Mouse (Mus musculus) hindbrain, embryonic 15.5 days (tissue): ENCODE measurements at regions not wholly inside any gene's neighbourhood (a gene's known extent, or its start where the extent isn't known, plus 50 kb on each side); places are given as distances from the start of the nearest gene placed in this dataset.
A peak's percentile ranks its signal among the peaks of the same experiment; 100 is the strongest.

Experiments used
- ATAC-seq: fragments of 200-750 bp; cut with Nextera tagmentation; 2 replicates; pipeline ENCODE4 v1.8.0; 2017; ENCODE audit warnings: low read depth, moderate number of reproducible peaks, moderate TSS enrichment; ENCODE audit not compliant: low FRiP score
- H3K27ac ChIP-seq: fragments of 300-500 bp; sonication (generic); replicated peaks from 2 replicates; pipeline ENCODE4 v1.5.1; 2015; ENCODE audit warnings: mild to moderate bottlenecking, inconsistent platforms
- H3K27me3 ChIP-seq: fragments of 300-500 bp; sonication (generic); 2 replicates; pipeline ENCODE4 v1.6.1; 2015; ENCODE audit warnings: control low read depth, inconsistent platforms
- H3K36me3 ChIP-seq: fragments of 300-500 bp; sonication (generic); 2 replicates; pipeline ENCODE4 v1.6.1; 2015; ENCODE audit warnings: control low read depth, inconsistent platforms
- H3K4me1 ChIP-seq: fragments of 300-500 bp; sonication (generic); replicated peaks from 2 replicates; pipeline ENCODE4 v1.6.1; 2015; ENCODE audit warnings: control low read depth, inconsistent platforms
- H3K4me2 ChIP-seq: fragments of 300-500 bp; sonication (generic); 2 replicates; pipeline ENCODE4 v1.6.1; 2015; ENCODE audit warnings: moderate library complexity, mild to moderate bottlenecking, inconsistent platforms
- H3K4me3 ChIP-seq: fragments of 300-500 bp; sonication (generic); 2 replicates; pipeline ENCODE4 v1.5.1; 2015; ENCODE audit warnings: mild to moderate bottlenecking, inconsistent platforms
- H3K9ac ChIP-seq: fragments of 300-500 bp; sonication (generic); 2 replicates; pipeline ENCODE4 v1.6.1; 2015; ENCODE audit warnings: inconsistent platforms
- H3K9me3 ChIP-seq: fragments of 300-500 bp; sonication (generic); 2 replicates; pipeline ENCODE4 v1.6.1; 2016; ENCODE audit warnings: control low read depth, inconsistent platforms
- WGBS: fragments of 180-500 bp; shearing (Covaris S2); methylation state at CpG from one replicate; pipeline ENCODE4 v1.1.7; 2015; 5-methylcytosine and 5-hydroxymethylcytosine counted together

DNA sequence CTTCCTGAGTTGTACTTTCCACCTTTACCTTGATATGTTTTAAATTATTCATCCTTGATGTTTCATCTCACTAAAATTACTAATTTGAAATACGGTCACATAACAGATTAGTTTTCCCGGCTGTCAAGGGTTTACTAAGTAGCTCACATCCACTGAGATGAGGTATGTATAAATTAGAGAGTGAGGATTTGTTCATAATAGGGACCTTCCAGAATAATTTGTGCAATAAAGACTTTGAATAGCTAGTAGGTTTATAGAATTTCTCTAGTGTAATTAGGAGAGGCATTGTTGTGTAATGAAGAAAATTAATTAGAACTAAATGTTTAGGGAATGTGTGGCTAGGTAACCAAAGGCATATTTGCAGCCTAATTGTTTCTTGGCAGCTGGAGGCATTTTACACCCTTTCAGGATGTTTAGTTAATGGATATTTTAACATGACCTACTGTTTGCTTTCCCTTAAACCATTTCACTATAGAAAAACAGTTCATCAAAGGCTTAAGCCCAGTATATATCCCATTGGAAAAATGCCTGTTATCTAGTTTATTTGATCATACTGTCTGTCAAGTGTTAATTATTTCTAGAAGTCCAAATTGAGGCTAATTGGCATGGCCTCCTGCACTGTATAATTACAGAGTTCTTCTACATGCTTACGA, 70.8 kb downstream of the Mat2b start:
- H3K36me3 ChIP-seq, result no peaks in the 10 kb centered on the region
- H3K9me3 ChIP-seq, result no peaks in the 10 kb centered on the region
- H3K27ac ChIP-seq, result no peak overlapping the region
- H3K27me3 ChIP-seq, result no peaks in the 10 kb centered on the region
- H3K9ac ChIP-seq, result no peak overlapping the region
- 68% methylated on average over 3 of the region's 3 CpGs for WGBS
- peaks cover 4% of the 10 kb centered on the region; the same call in 1 of the 2 replicates for H3K4me1 ChIP-seq
- H3K4me3 ChIP-seq, result no peak overlapping the region
- ATAC-seq, result no peak
- no peak overlapping the region for H3K4me2 ChIP-seq

GRCm38 (mm10) chr11:40620036-40620435, 75.0 kb downstream of the Mat2b start:
- Histone ChIP-seq H3K4me2 (no peak overlapping the region), H3K36me3 (no peaks in the 10 kb centered on the region), H3K4me3 (no peak overlapping the region), H3K27me3 (no peaks in the 10 kb centered on the region), H3K9me3 (no peaks in the 10 kb centered on the region), H3K4me1 (peaks cover 4% of the 10 kb centered on the region; the same call in 1 of the 2 replicates), H3K9ac (no peak overlapping the region), H3K27ac (no peak overlapping the region)
- WGBS, result 63% methylated on average over 7 of the region's 7 CpGs
- no peak for ATAC-seq

GRCm38 (mm10) chr11:40603008-40603407, 92.0 kb downstream of the Mat2b start:
- no peak overlapping the region for H3K4me2 ChIP-seq
- WGBS, result 99% methylated on average over 9 of the region's 9 CpGs
- no peak; the same call in 1 of the 2 replicates for ATAC-seq

GRCm38 (mm10) chr11:40601572-40601909, 93.5 kb downstream of the Mat2b start:
- Histone ChIP-seq H3K9ac (no peak overlapping the region), H3K9me3 (no peaks in the 10 kb centered on the region), H3K4me1 (peaks cover 18% of the 10 kb centered on the region), H3K36me3 (no peaks in the 10 kb centered on the region), H3K4me2 (no peak overlapping the region; the same call in 1 of the 2 replicates), H3K27me3 (no peaks in the 10 kb centered on the region), H3K4me3 (no peak overlapping the region), H3K27ac (no peak overlapping the region)
- 0% methylated on average over 1 of the region's 1 CpGs for WGBS
- ATAC-seq, result no peak

More at GRCm38 (mm10) chr11:40603008-40603407, 92.0 kb downstream of the Mat2b start:
- Histone ChIP-seq H3K4me1 (peaks cover 18% of the 10 kb centered on the region), H3K4me3 (no peak overlapping the region), H3K9me3 (no peaks in the 10 kb centered on the region), H3K9ac (no peak overlapping the region), H3K27ac (no peak overlapping the region), H3K27me3 (no peaks in the 10 kb centered on the region), H3K36me3 (no peaks in the 10 kb centered on the region)

- ATAC-seq, result peak; percentile 63; the same call in 1 of the 2 replicates
- Histone ChIP-seq H3K9ac (no peak overlapping the region), H3K36me3 (no peaks in the 10 kb centered on the region), H3K4me3 (no peak overlapping the region), H3K27ac (peak overlapping the region; percentile 61), H3K4me1 (peaks cover 18% of the 10 kb centered on the region), H3K27me3 (no peaks in the 10 kb centered on the region), H3K9me3 (no peaks in the 10 kb centered on the region), H3K4me2 (peak overlapping the region; percentile 40)
- 11% methylated on average over 11 of the region's 11 CpGs for WGBS
These were observed 94.0 kb downstream of the Mat2b start for GRCm38 (mm10) chr11:40600773-40601571.

GRCm38 (mm10) chr11:40599956-40600772, 94.8 kb downstream of the Mat2b start:
- peaks cover 18% of the 10 kb centered on the region for H3K4me1 ChIP-seq
- 0 out of 2 replicates have a peak overlapping the region, but pooled peaks have one; percentile 1 for H3K27ac ChIP-seq
- H3K27me3 ChIP-seq, result no peaks in the 10 kb centered on the region
- WGBS, result 10% methylated on average over 15 of the region's 15 CpGs
- 0 out of 2 replicates have a peak, but pooled peaks have one; percentile 50 for ATAC-seq
- H3K4me3 ChIP-seq, result no peak overlapping the region
- no peak overlapping the region for H3K9ac ChIP-seq
- H3K36me3 ChIP-seq, result no peaks in the 10 kb centered on the region
- H3K9me3 ChIP-seq, result no peaks in the 10 kb centered on the region
- H3K4me2 ChIP-seq, result peak overlapping the region; percentile 40

DNA sequence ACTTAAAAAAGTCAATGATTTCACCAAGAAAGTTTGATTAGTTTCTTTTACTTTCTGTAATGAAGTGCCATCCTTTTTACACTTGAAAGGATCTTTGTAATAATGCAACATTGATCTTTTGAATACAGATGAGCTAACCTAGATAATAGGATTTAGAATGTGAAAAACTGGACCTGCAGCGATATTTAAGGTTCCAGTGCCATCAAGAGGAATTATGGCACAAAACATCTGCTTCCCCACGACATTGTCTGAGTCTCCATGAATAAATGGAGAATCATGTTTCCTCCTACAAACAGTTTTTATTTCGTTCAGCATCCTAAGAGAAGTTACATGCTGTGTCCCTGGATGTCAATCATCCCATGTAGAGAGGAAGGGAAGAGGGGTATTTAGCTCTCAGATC, 98.7 kb downstream of the Mat2b start:
- no peaks in the 10 kb centered on the region for H3K27me3 ChIP-seq
- H3K36me3 ChIP-seq, result no peaks in the 10 kb centered on the region
- H3K9ac ChIP-seq, result no peak overlapping the region
- H3K9me3 ChIP-seq, result no peaks in the 10 kb centered on the region
- peaks cover 17% of the 10 kb centered on the region for H3K4me1 ChIP-seq
- H3K4me3 ChIP-seq, result no peak overlapping the region
- no peak for ATAC-seq
- WGBS, result 25% methylated on average over 3 of the region's 3 CpGs
- no peak overlapping the region for H3K27ac ChIP-seq
- H3K4me2 ChIP-seq, result no peak overlapping the region

- WGBS, result 75% methylated on average over 4 of the region's 4 CpGs
- Histone ChIP-seq H3K4me1 (no peaks in the 10 kb centered on the region), H3K36me3 (no peaks in the 10 kb centered on the region), H3K9me3 (no peaks in the 10 kb centered on the region), H3K27me3 (no peaks in the 10 kb centered on the region), H3K4me2 (no peak overlapping the region), H3K9ac (no peak overlapping the region), H3K4me3 (no peak overlapping the region), H3K27ac (no peak overlapping the region)
- peak; percentile 61; the same call in 1 of the 2 replicates for ATAC-seq
These were observed 102.9 kb downstream of the Mat2b start for GRCm38 (mm10) chr11:40592056-40592455.

DNA sequence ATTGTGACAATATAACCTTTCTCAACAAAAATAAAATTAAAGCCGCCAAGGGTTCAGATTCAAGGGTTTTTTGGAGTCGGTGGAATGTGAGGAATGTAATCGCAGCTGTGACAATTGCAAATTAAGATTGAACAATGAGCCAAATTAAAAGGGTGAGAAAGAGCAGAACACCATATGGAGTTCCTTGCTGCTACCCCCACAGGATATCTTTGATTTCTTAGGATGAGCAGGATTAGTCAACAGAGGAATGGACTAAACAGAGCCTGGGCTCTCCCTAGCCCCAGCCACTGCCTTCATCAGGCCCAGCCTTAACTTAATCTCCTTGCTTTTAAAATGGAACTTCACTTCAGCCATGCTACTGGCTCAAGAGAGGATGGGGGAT, 121.3 kb downstream of the Mat2b start:
- ATAC-seq, result no peak
- H3K27ac ChIP-seq, result 0 out of 2 replicates have a peak overlapping the region, but pooled peaks have one; percentile 3
- no peaks in the 10 kb centered on the region for H3K27me3 ChIP-seq
- no peaks in the 10 kb centered on the region for H3K9me3 ChIP-seq
- H3K4me3 ChIP-seq, result no peak overlapping the region
- H3K9ac ChIP-seq, result no peak overlapping the region
- peaks cover 13% of the 10 kb centered on the region for H3K4me1 ChIP-seq
- H3K36me3 ChIP-seq, result no peaks in the 10 kb centered on the region
- no peak overlapping the region for H3K4me2 ChIP-seq
- 10% methylated on average over 3 of the region's 3 CpGs for WGBS

- Histone ChIP-seq H3K4me2 (peak overlapping the region; percentile 7; the same call in 1 of the 2 replicates), H3K27me3 (no peaks in the 10 kb centered on the region), H3K4me1 (peaks cover 13% of the 10 kb centered on the region), H3K27ac (0 out of 2 replicates have a peak overlapping the region, but pooled peaks have one; percentile 10), H3K9ac (no peak overlapping the region), H3K36me3 (no peaks in the 10 kb centered on the region), H3K4me3 (no peak overlapping the region), H3K9me3 (no peaks in the 10 kb centered on the region)
- ATAC-seq, result no peak; the same call in 1 of the 2 replicates
- WGBS, result 7% methylated on average over 12 of the region's 12 CpGs
These were observed 121.8 kb downstream of the Mat2b start for GRCm38 (mm10) chr11:40572953-40573757.

DNA sequence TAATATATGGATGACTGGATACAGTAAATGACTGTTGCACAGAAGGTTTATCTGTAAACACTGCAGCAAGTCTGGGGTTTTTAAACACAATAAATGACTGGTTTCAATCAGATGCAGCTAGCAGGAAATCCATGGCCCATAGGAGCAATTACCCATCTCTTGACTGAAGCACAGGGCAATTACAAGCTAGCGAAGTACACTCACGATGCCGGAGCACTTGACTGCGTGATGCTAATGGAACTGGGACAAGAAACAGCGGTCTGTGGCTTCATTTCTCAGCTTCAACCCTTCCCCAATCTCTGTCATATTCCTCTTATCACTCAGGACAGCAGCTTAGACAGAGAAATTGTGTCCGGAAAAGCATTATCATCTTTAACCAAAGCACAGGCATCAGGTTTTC, 132.1 kb downstream of the Mat2b start:
- WGBS, result 52% methylated on average over 6 of the region's 6 CpGs
- ATAC-seq, result no peak
- H3K9me3 ChIP-seq, result no peaks in the 10 kb centered on the region
- no peaks in the 10 kb centered on the region for H3K4me1 ChIP-seq
- no peaks in the 10 kb centered on the region for H3K27me3 ChIP-seq
- no peak overlapping the region for H3K4me3 ChIP-seq
- H3K9ac ChIP-seq, result no peak overlapping the region
- H3K36me3 ChIP-seq, result no peaks in the 10 kb centered on the region
- no peak overlapping the region for H3K4me2 ChIP-seq
- no peak overlapping the region for H3K27ac ChIP-seq
